Mouse (Mus musculus): ENCODE data around the gene Gm10073. TPM values are rescaled to one million over a fixed set of nuclear protein-coding genes. Genes with fewer than 3 reads are reported as not detected.

The Gm10073 gene
- total RNA-seq, 1 experiment = 86.5 TPM

GRCm38 (mm10) chr8:106571551-106572172, 1.6 kb downstream of the Gm10073 start:
- Histone ChIP-seq H3K27ac (ENCODE audit: insufficient read depth, low read depth, low read length, poor library complexity, severe bottlenecking) (no peak overlapping the region), H3K9ac (ENCODE audit: insufficient read depth, low read depth, low read length, poor library complexity, severe bottlenecking) (no peak overlapping the region), H3K4me1 (ENCODE audit: control insufficient read depth in 2 of 2, insufficient read depth in 2 of 2, low read length in 2 of 2, poor library complexity in 1 of 2) (no peaks in the 10 kb centered on the region), H3K4me3 (ENCODE audit: insufficient read depth in 1 of 2, low read depth in 1 of 2, low read length in 2 of 2, poor library complexity in 1 of 2, severe bottlenecking in 1 of 2) (no peak overlapping the region), H3K9me3 (ENCODE audit: control insufficient read depth, insufficient read depth, low read depth, low read length) (no peaks in the 10 kb centered on the region), H3K36me3 (ENCODE audit: control insufficient read depth, insufficient read depth, low read length, poor library complexity, severe bottlenecking) (no peaks in the 10 kb centered on the region)
- TF ChIP-seq HCFC1 (IDR thresholded peaks at IDR 0.05; ENCODE audit: borderline replicate concordance, insufficient read depth, low read length) = no peak
- no peak for TF ChIP-seq ZNF384 (IDR thresholded peaks at IDR 0.05; ENCODE audit: low read depth, low read length)
- TF ChIP-seq ZC3H11A (IDR thresholded peaks at IDR 0.05; ENCODE audit: borderline replicate concordance, low read depth, low read length) = no peak
- TF ChIP-seq MAFK (IDR thresholded peaks at IDR 0.05; ENCODE audit: insufficient read depth, low read depth, low read length) = no peak
- no peak for TF ChIP-seq CHD2 (IDR thresholded peaks at IDR 0.05; ENCODE audit: low read depth, low read length)
- DNase-seq (ENCODE audit: low read depth, low spot score) = no peak
- in situ Hi-C loops (cut with MboI; ENCODE audit: low sequenced_read_pairs in 2 of 2, unreplicated experiment in 2 of 2) = loop anchor here in 1 of 2 experiments (5.0 kb wide), 1 partner anchor 66 kb away; no protein-coding TSS in a partner anchor

DNA sequence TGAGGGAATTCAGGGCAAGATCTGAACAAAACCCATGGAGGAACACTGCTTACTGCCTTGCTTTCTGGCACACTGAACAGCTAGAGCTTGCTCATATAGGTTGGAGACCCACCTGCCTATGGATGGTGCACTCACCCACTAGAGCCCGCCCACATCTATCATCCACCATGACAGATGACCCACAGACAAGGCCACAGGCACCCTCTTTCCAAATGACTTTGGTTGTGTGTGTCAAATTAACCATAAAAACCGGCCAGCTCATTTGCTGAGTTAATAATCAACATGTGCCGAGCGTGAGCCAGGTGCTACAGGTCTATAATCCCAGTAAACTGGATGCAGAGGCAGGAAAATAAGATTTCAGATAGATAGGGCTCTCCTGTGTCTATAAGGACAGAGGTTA, 2.9 kb downstream of the Gm10073 start:
- Histone ChIP-seq H3K4me1 (ENCODE audit: control insufficient read depth in 2 of 2, insufficient read depth in 2 of 2, low read length in 2 of 2, poor library complexity in 1 of 2) (no peaks in the 10 kb centered on the region), H3K27ac (ENCODE audit: insufficient read depth, low read depth, low read length, poor library complexity, severe bottlenecking) (no peak overlapping the region), H3K4me3 (ENCODE audit: insufficient read depth in 1 of 2, low read depth in 1 of 2, low read length in 2 of 2, poor library complexity in 1 of 2, severe bottlenecking in 1 of 2) (no peak overlapping the region), H3K9me3 (ENCODE audit: control insufficient read depth, insufficient read depth, low read depth, low read length) (no peaks in the 10 kb centered on the region), H3K36me3 (ENCODE audit: control insufficient read depth, insufficient read depth, low read length, poor library complexity, severe bottlenecking) (no peaks in the 10 kb centered on the region), H3K9ac (ENCODE audit: insufficient read depth, low read depth, low read length, poor library complexity, severe bottlenecking) (no peak overlapping the region)
- DNase-seq (ENCODE audit: low read depth, low spot score) = no peak
- in situ Hi-C loops (cut with MboI; ENCODE audit: low sequenced_read_pairs in 2 of 2, unreplicated experiment in 2 of 2) = loop anchor here in 1 of 2 experiments (5.0 kb wide), 1 partner anchor 67 kb away; no protein-coding TSS in a partner anchor
- no peak for TF ChIP-seq MAFK (IDR thresholded peaks at IDR 0.05; ENCODE audit: insufficient read depth, low read depth, low read length)

DNA sequence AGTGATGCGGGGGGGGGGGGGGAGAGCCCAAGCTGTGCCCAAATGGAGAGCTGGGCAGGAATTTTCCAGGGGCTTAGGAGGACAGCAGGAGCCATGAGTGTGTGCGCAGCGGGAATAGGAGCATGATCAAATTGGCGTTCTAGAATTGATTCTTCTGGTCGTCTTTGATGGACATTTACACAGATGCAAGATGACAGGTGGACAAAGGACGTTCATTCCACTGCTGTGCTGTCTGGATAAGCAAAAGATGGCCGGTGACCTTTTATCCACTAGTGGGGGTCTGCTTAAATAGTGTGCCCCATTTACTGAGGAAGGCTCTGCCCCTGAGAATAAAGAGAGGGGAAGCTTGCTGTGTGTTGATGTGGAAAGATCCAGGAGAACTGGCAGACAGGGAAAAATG, 4.3 kb downstream of the Gm10073 start:
- no peaks in the 10 kb centered on the region; a peak in 1 of 4 replicates for H3K4me1 ChIP-seq (ENCODE audit: control insufficient read depth in 2 of 2, insufficient read depth in 2 of 2, low read length in 2 of 2, poor library complexity in 1 of 2)
- H3K4me3 ChIP-seq (ENCODE audit: insufficient read depth in 1 of 2, low read depth in 1 of 2, low read length in 2 of 2, poor library complexity in 1 of 2, severe bottlenecking in 1 of 2) = no peak overlapping the region
- no peak for DNase-seq (ENCODE audit: low read depth, low spot score)
- no peak overlapping the region for H3K9ac ChIP-seq (ENCODE audit: insufficient read depth, low read depth, low read length, poor library complexity, severe bottlenecking)
- H3K27ac ChIP-seq (ENCODE audit: insufficient read depth, low read depth, low read length, poor library complexity, severe bottlenecking) = no peak overlapping the region
- no peaks in the 10 kb centered on the region for H3K9me3 ChIP-seq (ENCODE audit: control insufficient read depth, insufficient read depth, low read depth, low read length)
- in situ Hi-C loops (cut with MboI; ENCODE audit: low sequenced_read_pairs in 2 of 2, unreplicated experiment in 2 of 2) = loop anchor here in 1 of 2 experiments (5.0 kb wide), 1 partner anchor 78 kb away; no protein-coding TSS in a partner anchor
- no peaks in the 10 kb centered on the region for H3K36me3 ChIP-seq (ENCODE audit: control insufficient read depth, insufficient read depth, low read length, poor library complexity, severe bottlenecking)
- TF ChIP-seq ZC3H11A (IDR thresholded peaks at IDR 0.05; ENCODE audit: borderline replicate concordance, low read depth, low read length) (no peak), HCFC1 (IDR thresholded peaks at IDR 0.05; ENCODE audit: borderline replicate concordance, insufficient read depth, low read length) (no peak)

GRCm38 (mm10) chr8:106563691-106564182, 9.5 kb downstream of the Gm10073 start:
- DNase-seq (ENCODE audit: low read depth, low spot score) = no peak
- TF ChIP-seq MAFK (IDR thresholded peaks at IDR 0.05; ENCODE audit: insufficient read depth, low read depth, low read length) (peak; percentile 42; the same call in 1 of the 2 replicates), ZNF384 (IDR thresholded peaks at IDR 0.05; ENCODE audit: low read depth, low read length) (no peak)
- in situ Hi-C loops (cut with MboI; ENCODE audit: low sequenced_read_pairs in 2 of 2, unreplicated experiment in 2 of 2) = no loop called here
- H3K4me1 ChIP-seq (ENCODE audit: control insufficient read depth in 2 of 2, insufficient read depth in 2 of 2, low read length in 2 of 2, poor library complexity in 1 of 2) = peaks cover 0 to 18% of the 10 kb centered on the region in 2 experiments; a peak in 3 of 4 replicates
- no peak overlapping the region for H3K4me3 ChIP-seq (ENCODE audit: insufficient read depth in 1 of 2, low read depth in 1 of 2, low read length in 2 of 2, poor library complexity in 1 of 2, severe bottlenecking in 1 of 2)
- no peaks in the 10 kb centered on the region for H3K9me3 ChIP-seq (ENCODE audit: control insufficient read depth, insufficient read depth, low read depth, low read length)
- no peak overlapping the region for H3K9ac ChIP-seq (ENCODE audit: insufficient read depth, low read depth, low read length, poor library complexity, severe bottlenecking)
- no peaks in the 10 kb centered on the region for H3K36me3 ChIP-seq (ENCODE audit: control insufficient read depth, insufficient read depth, low read length, poor library complexity, severe bottlenecking)
- peak overlapping the region; percentile 16 for H3K27ac ChIP-seq (ENCODE audit: insufficient read depth, low read depth, low read length, poor library complexity, severe bottlenecking)

All from ES-E14 (cell line).